Comparison of ENCODE assay signal across 8 mouse cellular contexts in the genomic region with DNA sequence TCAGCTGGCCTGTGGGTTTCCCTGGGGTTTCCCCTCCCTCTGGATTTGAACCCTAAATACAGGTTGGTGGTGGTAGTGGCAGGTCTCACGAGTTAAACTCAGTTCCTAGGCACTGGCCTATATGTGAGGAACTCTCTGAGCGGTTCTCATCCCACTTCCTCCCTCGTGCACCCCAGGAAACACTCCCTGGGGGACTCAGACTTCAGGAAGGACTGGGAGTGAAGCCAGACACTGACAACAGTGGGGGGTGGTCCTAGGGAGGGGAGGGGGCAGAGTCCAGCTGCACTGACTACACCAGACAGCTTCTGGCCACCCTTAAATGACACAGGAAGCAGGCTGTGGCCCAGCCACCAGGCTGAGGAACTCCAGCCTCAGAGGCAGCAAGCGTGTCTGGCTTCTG. TPM values are rescaled to one million over a fixed set of nuclear protein-coding genes. Genes with fewer than 3 reads are reported as not detected.
DNase-seq lines count a peak whose midpoint lies in the region; ATAC-seq and TF ChIP-seq lines count a peak whose summit lies in the region.

No protein-coding gene starts in this region.

- 42% methylated on average over 4 of the region's 4 CpGs for WGBS in heart, embryonic 12.5 days
- WGBS in kidney, postnatal 0 days = 35% methylated on average over 4 of the region's 4 CpGs
- WGBS in neural tube, embryonic 12.5 days = 37% methylated on average over 4 of the region's 4 CpGs
- WGBS in thymus, adult 2 months = 34% methylated on average over 4 of the region's 4 CpGs

- 0 out of 2 replicates have a peak overlapping the region, but pooled peaks have one; percentile 19 for H3K9ac ChIP-seq in heart, embryonic 12.5 days
- H3K9ac ChIP-seq in kidney, postnatal 0 days (ENCODE audit: low read depth, low read length) = 0 out of 2 replicates have a peak overlapping the region, but pooled peaks have one; percentile 23
- H3K9ac ChIP-seq in neural tube, embryonic 12.5 days = peak overlapping the region; percentile 29; the same call in 1 of the 2 replicates

- H3K4me2 ChIP-seq in heart, embryonic 12.5 days = no peak overlapping the region
- H3K4me2 ChIP-seq in kidney, postnatal 0 days (ENCODE audit: low read length) = no peak overlapping the region
- H3K4me2 ChIP-seq in neural tube, embryonic 12.5 days (replicated peaks) = peak overlapping the region; percentile 49; the same call in 1 of the 2 replicates

- peaks cover 48% of the 10 kb centered on the region for H3K4me1 ChIP-seq in heart, embryonic 12.5 days (replicated peaks)
- H3K4me1 ChIP-seq in kidney, postnatal 0 days (replicated peaks; ENCODE audit: insufficient read depth, low read length) = peaks cover 54% of the 10 kb centered on the region
- H3K4me1 ChIP-seq in neural tube, embryonic 12.5 days = peaks cover 53% of the 10 kb centered on the region
- H3K4me1 ChIP-seq in thymus, adult 2 months (replicated peaks; ENCODE audit: control insufficient read depth, insufficient read depth, low read length) = no peaks in the 10 kb centered on the region; the same call in 1 of the 2 replicates

- no peak for TF ChIP-seq POLR2A in thymus, adult 2 months (IDR thresholded peaks at IDR 0.05; ENCODE audit: control insufficient read depth, extremely low read depth, insufficient read depth, low read length, poor library complexity)

- H3K9me3 ChIP-seq in heart, embryonic 12.5 days (replicated peaks) = no peaks in the 10 kb centered on the region
- H3K9me3 ChIP-seq in kidney, postnatal 0 days (replicated peaks; ENCODE audit: low read length) = no peaks in the 10 kb centered on the region
- no peaks in the 10 kb centered on the region for H3K9me3 ChIP-seq in neural tube, embryonic 12.5 days

- DNase-seq in layer of hippocampus, adult 2 months (ENCODE audit: low spot score in 2 of 2) = no peak
- DNase-seq in layer of hippocampus, adult 9-11 months = no peak
- peak; percentile 84 for DNase-seq in kidney, postnatal 0 days (ENCODE audit: low spot score)
- no peak for DNase-seq in thymus, adult 2 months
- no peak for DNase-seq in urinary bladder, postnatal 36 days (ENCODE audit: low spot score in 2 of 2)
- no peak for DNase-seq in adrenal gland, postnatal 4 days (ENCODE audit: low spot score in 2 of 2)

- 0 out of 2 replicates have a peak, but pooled peaks have one; percentile 27 for ATAC-seq in heart, embryonic 12.5 days (ENCODE audit: insufficient number of reproducible peaks, low FRiP score)
- ATAC-seq in kidney, postnatal 0 days (replicated peaks; ENCODE audit: low FRiP score, low read depth) = no peak
- ATAC-seq in neural tube, embryonic 12.5 days (ENCODE audit: low FRiP score, low read depth) = no peak

- H3K27ac ChIP-seq in layer of hippocampus, adult 2 months = peak overlapping the region; percentile 83
- peak overlapping the region; percentile 91 for H3K27ac ChIP-seq in heart, embryonic 12.5 days (ENCODE audit: poor library complexity, severe bottlenecking)
- H3K27ac ChIP-seq in kidney, postnatal 0 days = peak overlapping the region; percentile 92
- 0 out of 2 replicates have a peak overlapping the region, but pooled peaks have one; percentile 95 for H3K27ac ChIP-seq in neural tube, embryonic 12.5 days
- H3K27ac ChIP-seq in thymus, adult 2 months (ENCODE audit: control insufficient read depth, insufficient read depth, low read length) = no peak overlapping the region

- no peak for TF ChIP-seq CTCF in layer of hippocampus, adult 2 months (conservative IDR thresholded peaks at IDR 0.05)
- TF ChIP-seq CTCF in kidney, postnatal 0 days (IDR thresholded peaks at IDR 0.05; ENCODE audit: low read depth) = no peak
- no peak for TF ChIP-seq CTCF in thymus, adult 2 months (IDR thresholded peaks at IDR 0.05; ENCODE audit: borderline replicate concordance, control insufficient read depth, extremely low read depth, insufficient read depth, low read length, poor library complexity)

- no peaks in the 10 kb centered on the region for H3K36me3 ChIP-seq in heart, embryonic 12.5 days
- no peaks in the 10 kb centered on the region for H3K36me3 ChIP-seq in kidney, postnatal 0 days (ENCODE audit: insufficient read depth, low read length)
- peaks cover 17% of the 10 kb centered on the region for H3K36me3 ChIP-seq in neural tube, embryonic 12.5 days
- H3K36me3 ChIP-seq in thymus, adult 2 months (ENCODE audit: control insufficient read depth, insufficient read depth, low read length) = no peaks in the 10 kb centered on the region

- H3K27me3 ChIP-seq in heart, embryonic 12.5 days (replicated peaks) = no peaks in the 10 kb centered on the region
- no peaks in the 10 kb centered on the region for H3K27me3 ChIP-seq in kidney, postnatal 0 days (ENCODE audit: insufficient read depth, low read length)
- no peaks in the 10 kb centered on the region for H3K27me3 ChIP-seq in neural tube, embryonic 12.5 days (replicated peaks)
- H3K27me3 ChIP-seq in thymus, adult 2 months (ENCODE audit: control insufficient read depth, insufficient read depth, low read length) = no peaks in the 10 kb centered on the region

- no peak overlapping the region for H3K4me3 ChIP-seq in layer of hippocampus, adult 2 months
- no peak overlapping the region for H3K4me3 ChIP-seq in heart, embryonic 12.5 days
- no peak overlapping the region for H3K4me3 ChIP-seq in kidney, postnatal 0 days (replicated peaks; ENCODE audit: low read depth, low read length)
- no peak overlapping the region for H3K4me3 ChIP-seq in neural tube, embryonic 12.5 days
- no peak overlapping the region for H3K4me3 ChIP-seq in thymus, adult 2 months (ENCODE audit: control insufficient read depth, insufficient read depth, low read length)

RNA-seq across cellular contexts. Expression of a gene that starts 43.0 kb away (rescaled TPM):
- total RNA-seq in layer of hippocampus, adult 2 months (2021) = 10 to 100 TPM; 43.9 to 52.8 TPM
- polyA plus RNA-seq in heart, embryonic 12.5 days (2016; fragmentation: Nextera tagmentation; extraction: Ambion mirVana) = 20.1 and 21.0 TPM in 2 replicates
- polyA plus RNA-seq in kidney, postnatal 0 days (2015; fragmentation: Nextera tagmentation; extraction: Ambion mirVana) = 21.2 and 22.2 TPM in 2 replicates
- 35.8 and 38.8 TPM in 2 replicates for polyA plus RNA-seq in neural tube, embryonic 12.5 days (2016; fragmentation: Nextera tagmentation; extraction: Ambion mirVana)
- 22.2 and 26.0 TPM in 2 replicates for polyA plus RNA-seq in thymus, adult 2 months (2012; rRNA removed)
- total RNA-seq in adrenal gland, postnatal 4 days (2021) = 10 to 100 TPM; 30.2 to 37.8 TPM
